Mouse (Mus musculus) intestine, postnatal 0 days (tissue): ENCODE measurements at regions not wholly inside any gene's neighbourhood (a gene's known extent, or its start where the extent isn't known, plus 50 kb on each side); places are given as distances from the start of the nearest gene placed in this dataset.

Experiments used
- ATAC-seq: fragments of 200-750 bp; cut with Nextera tagmentation; 2 replicates; pipeline ENCODE4 v1.8.0; 2017; ENCODE audit warnings: mild to moderate bottlenecking, moderate TSS enrichment, moderate library complexity
- H3K27ac ChIP-seq: fragments of 300-500 bp; sonication (generic); 2 replicates; pipeline ENCODE4 v1.5.1; 2014; ENCODE audit warnings: mild to moderate bottlenecking, low read depth, low read length, moderate library complexity
- H3K27me3 ChIP-seq: fragments of 300-500 bp; sonication (generic); replicated peaks from 2 replicates; pipeline ENCODE4 v1.6.1; 2014; ENCODE audit warnings: low read length, mixed read lengths; ENCODE audit not compliant: control insufficient read depth, insufficient read depth
- H3K36me3 ChIP-seq: fragments of 300-500 bp; sonication (generic); 2 replicates; pipeline ENCODE4 v1.6.1; 2014; ENCODE audit warnings: mild to moderate bottlenecking, moderate library complexity; ENCODE audit not compliant: control insufficient read depth, insufficient read depth
- H3K4me1 ChIP-seq: fragments of 300-500 bp; sonication (generic); replicated peaks from 2 replicates; pipeline ENCODE4 v1.6.1; 2014; ENCODE audit warnings: antibody characterized with exemption, low read length, mixed read lengths; ENCODE audit not compliant: control insufficient read depth, insufficient read depth
- H3K4me2 ChIP-seq: fragments of 300-500 bp; sonication (generic); replicated peaks from 2 replicates; pipeline ENCODE4 v1.6.1; 2014; ENCODE audit warnings: low read depth, mild to moderate bottlenecking, moderate library complexity
- H3K4me3 ChIP-seq: fragments of 300-500 bp; sonication (generic); 2 replicates; pipeline ENCODE4 v1.5.1; 2014; ENCODE audit warnings: low read depth, low read length
- H3K9ac ChIP-seq: fragments of 300-500 bp; sonication (generic); 2 replicates; pipeline ENCODE4 v1.6.1; 2014; ENCODE audit warnings: mild to moderate bottlenecking, low read depth, low read length
- H3K9me3 ChIP-seq: fragments of 300-500 bp; sonication (generic); 2 replicates; pipeline ENCODE4 v1.6.1; 2016; ENCODE audit warnings: mixed run types; ENCODE audit not compliant: control insufficient read depth
- CTCF ChIP-seq: sonication (generic); IDR thresholded peaks from 2 replicates; pipeline ENCODE4 v1.5.1; 2016; ENCODE audit warnings: low read depth, mild to moderate bottlenecking, control low read depth, antibody characterized with exemption, moderate library complexity
- WGBS: fragments of 180-500 bp; shearing (Covaris S2); extraction: QIAGEN DNeasy Blood & Tissue Kit; methylation state at CpG from one replicate; pipeline ENCODE4 v1.1.7; 2014; 5-methylcytosine and 5-hydroxymethylcytosine counted together

GRCm38 (mm10) chr10:111378047-111378618 lies 79.7 kb downstream of the Bbs10 start:
- TF ChIP-seq CTCF: no peak
- no peak overlapping the region for H3K27ac ChIP-seq
- no peaks in the 10 kb centered on the region for H3K4me1 ChIP-seq
- no peak overlapping the region for H3K4me2 ChIP-seq
- no peak overlapping the region for H3K4me3 ChIP-seq
- no peaks in the 10 kb centered on the region for H3K27me3 ChIP-seq
- WGBS: 37% methylated on average over 11 of the region's 11 CpGs
- ATAC-seq: no peak
- H3K9ac ChIP-seq: no peak overlapping the region
- no peaks in the 10 kb centered on the region for H3K36me3 ChIP-seq
- no peaks in the 10 kb centered on the region for H3K9me3 ChIP-seq

DNA sequence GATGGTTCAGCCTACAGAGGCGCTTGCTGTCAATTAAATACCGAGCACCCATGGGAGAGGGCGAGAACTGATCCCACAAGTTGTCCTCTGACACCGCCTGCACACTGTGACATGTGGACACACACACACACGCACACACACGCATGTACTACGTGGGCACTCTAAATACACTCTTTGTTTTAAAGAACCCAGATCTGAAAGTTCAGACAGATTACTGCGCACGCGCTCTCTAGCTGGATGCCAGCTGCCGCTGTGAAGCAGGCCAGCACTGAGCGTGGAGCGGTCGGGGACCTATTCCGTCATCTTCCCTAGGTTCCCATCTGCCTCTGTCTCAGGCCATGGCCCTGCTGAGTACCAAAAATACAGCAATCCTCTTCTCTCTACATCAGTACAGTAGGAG lies 83.2 kb downstream of the Bbs10 start:
- TF ChIP-seq CTCF: no peak
- ATAC-seq: no peak
- Histone ChIP-seq H3K4me1 (no peaks in the 10 kb centered on the region), H3K9ac (no peak overlapping the region), H3K4me2 (no peak overlapping the region), H3K27me3 (no peaks in the 10 kb centered on the region), H3K4me3 (no peak overlapping the region), H3K27ac (no peak overlapping the region), H3K36me3 (no peaks in the 10 kb centered on the region), H3K9me3 (no peaks in the 10 kb centered on the region)
- 69% methylated on average over 15 of the region's 15 CpGs for WGBS

DNA sequence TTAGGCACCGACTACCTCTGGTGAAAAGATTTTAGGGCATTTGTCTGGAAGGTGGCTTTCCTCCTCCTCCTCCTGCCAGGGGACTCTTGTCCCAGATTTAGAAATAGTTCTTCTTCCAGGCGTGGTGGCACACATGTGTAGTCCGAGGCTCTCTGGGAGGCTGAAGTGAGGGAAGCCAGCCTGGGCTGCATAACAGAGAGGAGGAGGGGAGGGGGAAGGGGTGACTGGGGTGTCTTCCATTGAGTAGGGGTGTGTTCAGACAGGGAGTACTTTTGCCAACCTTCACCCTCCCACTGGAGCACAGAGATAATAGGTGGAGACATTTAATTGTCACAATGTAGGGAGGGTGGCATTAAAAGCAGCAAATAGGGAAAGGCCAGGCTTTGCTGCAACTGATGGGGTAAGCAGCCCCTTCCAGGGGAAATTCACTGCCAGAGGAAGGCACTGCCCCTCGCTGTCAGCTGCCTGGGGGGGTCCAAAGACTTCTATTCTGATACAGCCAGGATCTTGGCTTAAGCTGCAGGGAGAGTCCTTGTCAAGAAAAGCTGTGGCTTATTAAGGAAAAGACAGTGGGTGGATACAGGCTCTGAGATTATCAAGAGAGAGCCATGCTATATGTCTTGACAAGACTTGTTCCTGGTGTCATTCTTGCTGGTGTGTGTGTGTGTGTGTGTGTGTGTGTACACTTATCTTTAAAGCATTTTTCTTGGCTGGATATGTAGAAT lies 83.9 kb downstream of the Bbs10 start:
- Histone ChIP-seq H3K4me3 (no peak overlapping the region), H3K27ac (no peak overlapping the region), H3K36me3 (no peaks in the 10 kb centered on the region), H3K4me2 (no peak overlapping the region), H3K27me3 (no peaks in the 10 kb centered on the region), H3K9ac (no peak overlapping the region), H3K9me3 (no peaks in the 10 kb centered on the region), H3K4me1 (no peaks in the 10 kb centered on the region)
- WGBS: 52% methylated on average over 4 of the region's 4 CpGs
- no peak for TF ChIP-seq CTCF
- no peak for ATAC-seq

DNA sequence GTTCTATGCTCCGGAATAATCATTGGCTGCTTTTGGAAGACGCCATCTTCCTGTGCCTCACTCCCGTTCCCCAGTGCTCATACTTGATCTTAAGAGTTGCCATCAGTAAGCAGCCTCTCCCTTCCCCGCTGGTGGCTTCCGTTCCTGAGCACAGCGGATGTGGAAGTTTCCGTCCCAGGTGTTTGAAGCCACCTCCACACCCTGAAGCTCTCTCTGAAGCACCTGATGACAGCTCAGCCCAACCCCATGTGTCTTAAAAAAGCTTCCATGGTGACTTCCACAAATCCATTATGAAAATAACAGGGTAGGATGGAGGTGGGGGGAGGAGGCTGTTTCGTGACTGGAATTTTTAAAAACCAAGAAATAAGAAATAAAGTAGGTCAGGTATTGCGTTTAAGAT lies 87.1 kb downstream of the Bbs10 start:
- ATAC-seq: no peak
- no peak overlapping the region for H3K4me2 ChIP-seq
- no peaks in the 10 kb centered on the region for H3K4me1 ChIP-seq
- H3K27me3 ChIP-seq: no peaks in the 10 kb centered on the region
- 87% methylated on average over 9 of the region's 9 CpGs for WGBS
- H3K9me3 ChIP-seq: no peaks in the 10 kb centered on the region
- no peaks in the 10 kb centered on the region for H3K36me3 ChIP-seq
- no peak overlapping the region for H3K9ac ChIP-seq
- H3K4me3 ChIP-seq: no peak overlapping the region
- no peak for TF ChIP-seq CTCF
- no peak overlapping the region for H3K27ac ChIP-seq

GRCm38 (mm10) chr10:111387869-111388538 lies 85.0 kb upstream of the Nap1l1 start:
- H3K27me3 ChIP-seq: no peaks in the 10 kb centered on the region
- H3K27ac ChIP-seq: no peak overlapping the region
- no peak overlapping the region for H3K4me2 ChIP-seq
- no peak overlapping the region for H3K9ac ChIP-seq
- TF ChIP-seq CTCF: no peak
- 59% methylated on average over 18 of the region's 18 CpGs for WGBS
- no peaks in the 10 kb centered on the region for H3K9me3 ChIP-seq
- H3K4me1 ChIP-seq: no peaks in the 10 kb centered on the region
- no peaks in the 10 kb centered on the region for H3K36me3 ChIP-seq
- no peak overlapping the region for H3K4me3 ChIP-seq
- ATAC-seq: no peak

DNA sequence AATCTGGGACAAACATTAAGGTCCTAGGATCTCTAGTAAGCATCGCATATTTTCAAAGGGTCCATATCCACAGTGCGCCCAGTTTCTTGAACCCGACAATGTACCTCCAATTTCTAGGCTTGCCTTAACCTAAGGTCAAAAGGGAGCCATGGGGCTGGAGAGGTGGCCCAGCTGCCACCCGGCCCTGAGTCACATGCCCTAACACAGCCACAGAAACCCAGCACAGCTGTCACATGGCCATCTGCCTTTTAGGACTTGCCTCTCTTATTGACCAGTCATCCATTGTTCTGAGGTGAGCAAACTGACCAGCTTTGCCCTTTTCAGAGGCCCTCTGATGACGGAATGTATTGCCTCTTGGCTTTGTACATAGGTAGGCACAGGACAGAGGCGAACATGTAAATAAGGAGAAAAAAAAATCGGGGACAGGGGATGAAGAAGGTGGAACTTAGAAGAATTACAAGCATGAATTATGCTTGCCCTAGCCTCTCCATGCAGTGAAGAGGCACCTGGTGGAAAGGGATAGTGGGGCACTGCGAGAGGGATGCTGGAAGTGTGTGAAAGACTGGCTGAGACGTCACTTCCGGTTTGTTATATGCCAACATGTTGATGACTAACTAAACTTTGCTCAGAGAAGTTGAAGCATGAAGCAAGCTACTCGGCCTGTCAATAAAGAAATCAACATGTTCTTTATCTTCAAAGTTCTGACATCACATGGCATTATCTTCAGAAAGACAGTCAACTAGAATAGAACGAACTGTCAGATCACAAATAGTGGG lies 84.3 kb upstream of the Nap1l1 start:
- 71% methylated on average over 12 of the region's 12 CpGs for WGBS
- Histone ChIP-seq H3K4me1 (no peaks in the 10 kb centered on the region), H3K9me3 (no peaks in the 10 kb centered on the region), H3K36me3 (no peaks in the 10 kb centered on the region), H3K4me3 (no peak overlapping the region), H3K27ac (no peak overlapping the region), H3K4me2 (no peak overlapping the region), H3K9ac (no peak overlapping the region), H3K27me3 (no peaks in the 10 kb centered on the region)
- no peak for TF ChIP-seq CTCF
- ATAC-seq: peak; percentile 35; the same call in 1 of the 2 replicates
